In the genomic region with DNA sequence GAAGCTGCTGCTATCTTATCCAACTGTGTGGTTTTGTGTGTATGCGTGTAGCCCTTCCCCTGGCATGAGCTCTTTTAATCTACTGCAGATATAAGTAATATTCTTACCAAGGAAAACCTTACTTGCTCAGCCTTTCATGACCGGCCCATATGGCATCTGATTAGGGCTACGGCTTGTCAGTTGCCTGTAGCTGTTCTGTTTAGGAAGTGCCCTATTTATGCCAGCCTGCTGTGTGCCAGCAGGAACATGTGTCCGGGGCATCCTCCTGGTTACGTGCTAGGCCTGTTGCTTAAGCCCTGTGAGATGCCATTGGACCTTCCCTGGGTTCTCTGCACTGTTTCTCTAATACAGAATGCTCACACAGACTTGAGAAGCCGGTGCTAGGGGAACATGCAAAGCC, we compare ENCODE assay signal across 18 mouse cellular contexts.
A peak's percentile ranks its signal among the peaks of the same experiment; 100 is the strongest.
DNase-seq lines count a peak whose midpoint lies in the region; ATAC-seq and TF ChIP-seq lines count a peak whose summit lies in the region.
"Had no signal": no experiment of that assay in that cellular context is flagged by ENCODE, and none has a peak within 500 bp of the region (broad histone marks: within the 10 kb centered on the region; RNA-seq: fewer than 3 reads in every experiment).

No protein-coding gene starts in this region.

- H3K4me3 ChIP-seq in forebrain, embryonic 13.5 days: no peak overlapping the region
- H3K4me3 ChIP-seq in forebrain, postnatal 0 days (ENCODE audit: low read depth, low read length): no peak overlapping the region
- H3K4me3 ChIP-seq: heart, adult 2 months; heart, embryonic 15.5 days; hindbrain, embryonic 15.5 days; limb, embryonic 13.5 days; liver, embryonic 15.5 days had no signal

- intact Hi-C loops in left cerebral cortex, postnatal 4 days (cut with DNase I): no loop called here

- H3K27ac ChIP-seq in forebrain, embryonic 13.5 days: peak overlapping the region; percentile 37; the same call in 1 of the 2 replicates
- no peak overlapping the region for H3K27ac ChIP-seq in forebrain, postnatal 0 days (ENCODE audit: low read depth, low read length)
- H3K27ac ChIP-seq: heart, adult 2 months; heart, embryonic 15.5 days; hindbrain, embryonic 15.5 days; kidney, postnatal 0 days; limb, embryonic 13.5 days; liver, embryonic 15.5 days had no signal

- peaks cover 38% of the 10 kb centered on the region for H3K36me3 ChIP-seq in forebrain, embryonic 13.5 days (ENCODE audit: poor library complexity, severe bottlenecking)
- peaks cover 3% of the 10 kb centered on the region; the same call in 1 of the 2 replicates for H3K36me3 ChIP-seq in forebrain, postnatal 0 days (ENCODE audit: insufficient read depth)
- H3K36me3 ChIP-seq: heart, embryonic 15.5 days; hindbrain, embryonic 15.5 days; liver, embryonic 15.5 days had no signal

- no peak for ATAC-seq in forebrain, embryonic 13.5 days
- ATAC-seq in forebrain, postnatal 0 days: no peak
- peak; percentile 91 for ATAC-seq in megakaryocyte-erythroid progenitor cell, adult 5-6 weeks (replicated peaks; ENCODE audit: low FRiP score, low TSS enrichment, poor library complexity, severe bottlenecking)

- H3K4me2 ChIP-seq in forebrain, embryonic 13.5 days: no peak overlapping the region
- no peak overlapping the region for H3K4me2 ChIP-seq in forebrain, postnatal 0 days (ENCODE audit: low read depth)
- H3K4me2 ChIP-seq: heart, embryonic 15.5 days; hindbrain, embryonic 15.5 days; limb, embryonic 13.5 days; liver, embryonic 15.5 days had no signal

- no peak overlapping the region for H3K9ac ChIP-seq in forebrain, embryonic 13.5 days
- H3K9ac ChIP-seq in forebrain, postnatal 0 days: no peak overlapping the region
- H3K9ac ChIP-seq: heart, embryonic 15.5 days; hindbrain, embryonic 15.5 days; limb, embryonic 13.5 days; liver, embryonic 15.5 days had no signal

- no peaks in the 10 kb centered on the region for H3K27me3 ChIP-seq in forebrain, embryonic 13.5 days
- H3K27me3 ChIP-seq in forebrain, postnatal 0 days (ENCODE audit: insufficient read depth, low read length): no peaks in the 10 kb centered on the region
- H3K27me3 ChIP-seq: heart, embryonic 15.5 days; hindbrain, embryonic 15.5 days; limb, embryonic 13.5 days; liver, embryonic 15.5 days had no signal

- 79% methylated on average over 6 of the region's 6 CpGs for WGBS in forebrain, embryonic 13.5 days
- 66% methylated on average over 6 of the region's 6 CpGs for WGBS in forebrain, postnatal 0 days

- DNase-seq in forebrain, postnatal 0 days: no peak
- peak; percentile 32 for DNase-seq in left cerebral cortex, postnatal 4 days
- no peak for DNase-seq in left cerebral cortex, adult 8-10 months (ENCODE audit: low spot score in 2 of 2)
- DNase-seq in brain, adult 2 months (ENCODE audit: low read depth, low spot score): peak; percentile 22
- DNase-seq in thymus, postnatal 4 days: no peak
- no peak for DNase-seq in spleen, postnatal 4 days (ENCODE audit: low spot score in 2 of 2)
- DNase-seq: adrenal gland, postnatal 36 days; gastrocnemius, postnatal 14 days; heart, adult 2 months; kidney, adult 11 months; lung, postnatal 10 days had no signal

- 0 out of 2 replicates have a peak, but pooled peaks cover 3% of the 10 kb centered on the region for H3K9me3 ChIP-seq in forebrain, embryonic 13.5 days (replicated peaks)
- H3K9me3 ChIP-seq in forebrain, postnatal 0 days (ENCODE audit: low read length): no peaks in the 10 kb centered on the region
- H3K9me3 ChIP-seq: heart, embryonic 15.5 days; hindbrain, embryonic 15.5 days; liver, embryonic 15.5 days had no signal

- H3K4me1 ChIP-seq in forebrain, embryonic 13.5 days: 0 out of 2 replicates have a peak, but pooled peaks cover 15% of the 10 kb centered on the region
- H3K4me1 ChIP-seq in forebrain, postnatal 0 days (ENCODE audit: insufficient read depth): no peaks in the 10 kb centered on the region
- H3K4me1 ChIP-seq: heart, embryonic 15.5 days; limb, embryonic 13.5 days; liver, embryonic 15.5 days had no signal

- no peak for TF ChIP-seq CTCF in forebrain, postnatal 0 days (IDR thresholded peaks at IDR 0.05; ENCODE audit: low read depth)

Comparison
In these comparisons a context has a peak if more than half of its experiments do, and no peak if none do; other contexts are left out.
1. DNase-seq: peak in left cerebral cortex, postnatal 4 days (single experiment) and brain, adult 2 months (single experiment); none in forebrain, postnatal 0 days (single experiment), left cerebral cortex, adult 8-10 months (0 of 2), thymus, postnatal 4 days (single experiment) and spleen, postnatal 4 days (0 of 2).